Mouse (Mus musculus) monocyte, adult 59 days (primary cell): ENCODE data around the gene Myl6. TPM values are rescaled to one million over a fixed set of nuclear protein-coding genes. Genes with fewer than 3 reads are reported as not detected.

Source experiments
- total RNA-seq, 2 experiments: library from RNA; stranded (reverse); gene quantifications; one replicate each; pipeline ENCODE4 v1.2.4; 2023

Myl6 gene
- 100 to 1,000 TPM; 761 to 845 TPM for total RNA-seq

GRCm38 (mm10) chr10:128493695-128494666 is at the start of gene Myl6:
Gene Myl6 (minus strand): TSS chr10:128494145.

GRCm38 (mm10) chr10:128525671-128526308 is 31.8 kb upstream of the Myl6 start, which contains the start of gene Esyt1:
Gene Esyt1 (minus strand): TSS chr10:128525871.

GRCm38 (mm10) chr10:128498590-128498989 is 4.6 kb upstream of the Myl6 start, which contains the start of gene Myl6b:
Gene Myl6b (minus strand): TSS chr10:128498685.

DNA sequence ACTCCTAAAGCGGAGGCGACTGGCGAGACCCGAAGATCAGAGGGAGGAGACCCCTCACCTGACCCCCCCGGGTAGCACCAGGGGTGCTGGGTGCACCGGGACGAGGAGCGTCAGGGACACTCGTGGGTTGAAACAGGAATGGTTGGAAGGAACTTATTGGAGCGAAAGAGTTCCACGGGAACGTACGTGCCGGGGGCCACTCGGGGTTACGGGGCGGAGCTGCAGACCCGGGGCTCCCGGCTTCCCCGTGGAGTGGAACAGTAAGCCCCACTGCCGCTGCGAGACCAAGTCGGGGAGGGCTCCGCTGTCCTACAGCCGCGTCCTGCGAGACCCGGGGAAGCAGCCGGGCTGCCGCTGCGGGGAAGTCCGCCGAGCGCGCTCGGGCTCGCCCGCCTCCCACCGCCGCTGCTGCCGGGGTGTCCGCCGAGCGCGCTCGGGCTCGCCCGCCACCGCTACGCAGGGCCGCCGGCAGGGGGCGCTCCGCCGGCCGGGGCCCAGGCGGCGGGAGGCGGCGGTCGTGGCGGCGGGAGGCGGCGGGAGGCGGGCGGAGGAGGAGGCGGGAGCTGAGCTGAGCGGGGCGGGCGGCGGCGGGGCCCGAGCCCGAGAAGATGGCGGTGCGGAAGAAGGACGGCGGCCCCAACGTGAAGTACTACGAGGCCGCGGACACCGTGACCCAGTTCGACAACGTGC is 35.1 kb downstream of the Myl6 start, which contains the start of gene Smarcc2:
Gene Smarcc2 (plus strand): TSS at position 530 of the 690 bp plus-strand sequence.

Other genes starting within 250 kb of the Myl6 start
- not detected for gene Apon, start 240.0 kb downstream of the Myl6 start, total RNA-seq
- gene Apof, start 225.5 kb downstream of the Myl6 start, total RNA-seq, result not detected
- gene Stat2, start 223.6 kb downstream of the Myl6 start, total RNA-seq, result 100 to 1,000 TPM in 1 of 2 experiments, 10 to 100 TPM in 1; 93.6 to 100 TPM
- gene Il23a, start 195.4 kb downstream of the Myl6 start, total RNA-seq, result not detected
- 10 to 100 TPM; 30.6 to 31.6 TPM for gene Pan2, start 190.8 kb downstream of the Myl6 start, total RNA-seq
- 10 to 100 TPM; 39.9 to 48.2 TPM for gene Cnpy2, start 171.7 kb downstream of the Myl6 start, total RNA-seq
- gene Cs, start 156.4 kb downstream of the Myl6 start, total RNA-seq, result 100 to 1,000 TPM; 101 to 110 TPM
- gene Coq10a, start 125.1 kb downstream of the Myl6 start, total RNA-seq, result 10 to 100 TPM; 25.6 to 35.8 TPM
- 10 to 100 TPM; 47.1 to 49.2 TPM for gene Ankrd52, start 117.0 kb downstream of the Myl6 start, total RNA-seq
- not detected for gene Slc39a5, start 92.9 kb downstream of the Myl6 start, total RNA-seq
- 10 to 100 TPM; 42.7 to 46.3 TPM for gene Nabp2, start 82.7 kb downstream of the Myl6 start, total RNA-seq
- gene Rnf41, start 82.5 kb downstream of the Myl6 start, total RNA-seq, result 10 to 100 TPM; 50.3 to 51.2 TPM
- gene Smarcc2, start 34.9 kb downstream of the Myl6 start, total RNA-seq, result 100 to 1,000 TPM; 111 to 131 TPM
- gene Myl6b, start 4.5 kb upstream of the Myl6 start, total RNA-seq, result 1 to 10 TPM in 1 of 2 experiments, under 1 TPM in 1; 0.52 to 1.3 TPM
- gene Esyt1, start 31.7 kb upstream of the Myl6 start, total RNA-seq, result 100 to 1,000 TPM; 138 to 156 TPM
- 10 to 100 TPM; 39.5 to 40.5 TPM for gene Zc3h10, start 53.6 kb upstream of the Myl6 start, total RNA-seq
- 1,000 to 10,000 TPM; 2,671 to 2,681 TPM for gene Rpl41, start 55.2 kb upstream of the Myl6 start, total RNA-seq
- 10 to 100 TPM; 39.1 to 41.6 TPM for gene Pa2g4, start 71.8 kb upstream of the Myl6 start, total RNA-seq
- 1 to 10 TPM; 1.7 TPM for gene Erbb3, start 95.5 kb upstream of the Myl6 start, total RNA-seq
- gene Rps26, start 132.6 kb upstream of the Myl6 start, total RNA-seq, result 100 to 1,000 TPM; 780 to 995 TPM
- gene Ikzf4, start 151.8 kb upstream of the Myl6 start, total RNA-seq, result under 1 TPM in 1 of 2 experiments, not detected in 1; 0.16 TPM
- gene Suox, start 179.9 kb upstream of the Myl6 start, total RNA-seq, result 1 to 10 TPM; 2.9 to 4.4 TPM
- 10 to 100 TPM; 87.5 to 89.5 TPM for gene Rab5b, start 202.1 kb upstream of the Myl6 start, total RNA-seq
- gene Pmel, start 210.1 kb upstream of the Myl6 start, total RNA-seq, result under 1 TPM; 0.37 to 0.49 TPM
- gene Cdk2, start 210.9 kb upstream of the Myl6 start, total RNA-seq, result 10 to 100 TPM; 34.9 to 37.9 TPM